Mouse (Mus musculus): ENCODE data around the gene Vwa3a.

- TF ChIP-seq CTCF (conservative IDR thresholded peaks at IDR 0.05; ENCODE audit: insufficient read depth, insufficient read length, low read depth, low read length) (no peak), POLR2A (IDR thresholded peaks at IDR 0.05; ENCODE audit: low read depth, low read length) (no peak)
Observed at GRCm38 (mm10) chr7:120743366-120744351, 4.5 kb downstream of the Vwa3a start.
